Mouse (Mus musculus) CH12.LX (cell line): ENCODE data around the gene H2-M5. TPM values are rescaled to one million over a fixed set of nuclear protein-coding genes. Genes with fewer than 3 reads are reported as not detected.

ENCODE experiments used
- DNase-seq: peaks from one replicate; pipeline ENCODE4 v3.0.0-alpha.2; 2013; ENCODE audit errors: extremely low read depth
- H3K27ac ChIP-seq: 2 replicates; pipeline ENCODE4 v1.5.1; 2012; ENCODE audit warnings: low read depth, mild to moderate bottlenecking, control low read depth, moderate library complexity; ENCODE audit not compliant: insufficient read depth
- H3K27me3 ChIP-seq: replicated peaks from 2 replicates; pipeline ENCODE3; 2012; ENCODE audit warnings: inconsistent platforms
- H3K36me3 ChIP-seq, 2 experiments: replicated peaks in 1 of 2; 2 replicates each; pipeline versions ENCODE3 to v1.6.1; 2012; ENCODE audit warnings: inconsistent platforms in 1 of 2, low read length in 1 of 2, mild to moderate bottlenecking in 1 of 2, mixed read lengths in 1 of 2, moderate library complexity in 1 of 2; ENCODE audit not compliant: control insufficient read depth in 1 of 2, insufficient read depth in 1 of 2
- H3K4me1 ChIP-seq, 2 experiments: 2 replicates each; pipeline ENCODE4 v1.6.1; 2012; ENCODE audit warnings: inconsistent platforms in 1 of 2, moderate library complexity in 1 of 2; ENCODE audit not compliant: insufficient read depth in 2 of 2, control insufficient read depth in 1 of 2
- H3K4me2 ChIP-seq: 2 replicates; pipeline ENCODE4 v1.6.1; 2012; ENCODE audit warnings: low read depth, mild to moderate bottlenecking, control low read depth; ENCODE audit not compliant: poor library complexity, insufficient read depth, severe bottlenecking
- H3K4me3 ChIP-seq, 3 experiments: fragments of 150-350 bp in 1 of 3; sonication (generic) in 1 of 3; replicated peaks in 1 of 3; 2 replicates each; pipeline versions ENCODE3 to v1.5.1; 2011 to 2012; ENCODE audit warnings: low read depth in 2 of 3, low read length in 2 of 3, mild to moderate bottlenecking in 2 of 3, moderate library complexity in 2 of 3, control low read depth in 1 of 3, improper control_type of control experiment in 1 of 3, inconsistent platforms in 1 of 3, mixed read lengths in 1 of 3; ENCODE audit not compliant: poor library complexity in 1 of 3
- H3K79me2 ChIP-seq: replicated peaks from 2 replicates; pipeline ENCODE4 v1.6.1; 2012; ENCODE audit warnings: mild to moderate bottlenecking, moderate library complexity; ENCODE audit not compliant: control insufficient read depth, poor library complexity, insufficient read depth, severe bottlenecking; ENCODE audit errors: extremely low read depth
- H3K9ac ChIP-seq: 2 replicates; pipeline ENCODE4 v1.6.1; 2012; ENCODE audit warnings: low read depth, mild to moderate bottlenecking, control low read depth, moderate library complexity; ENCODE audit not compliant: insufficient read depth
- H3K9me3 ChIP-seq: replicated peaks from 2 replicates; pipeline ENCODE3; 2012; ENCODE audit warnings: low read length, inconsistent platforms, mixed read lengths
- CHD1 ChIP-seq: IDR thresholded peaks from 2 replicates; pipeline ENCODE4 v1.6.1; 2012; ENCODE audit warnings: low read depth, low read length, improper control_type of control experiment, inconsistent platforms
- CTCF ChIP-seq, 2 experiments: IDR thresholded peaks in 1 of 2; conservative IDR thresholded peaks in 1 of 2; 2 replicates each; pipeline ENCODE4 v1.5.1; 2011 to 2012; ENCODE audit warnings: low read depth in 2 of 2, low read length in 2 of 2, improper control_type of control experiment in 1 of 2, inconsistent platforms in 1 of 2, mild to moderate bottlenecking in 1 of 2, moderate library complexity in 1 of 2
- EP300 ChIP-seq: IDR thresholded peaks from 2 replicates; pipeline ENCODE4 v1.6.1; 2011; ENCODE audit warnings: low read length, improper control_type of control experiment
- ETS1 ChIP-seq: conservative IDR thresholded peaks from 2 replicates; pipeline ENCODE4 v1.6.1; 2012; ENCODE audit warnings: low read depth, mild to moderate bottlenecking, inconsistent platforms, low read length, improper control_type of control experiment, moderate library complexity
- IRF4 ChIP-seq: IDR thresholded peaks from 2 replicates; pipeline ENCODE4 v1.6.1; 2014; ENCODE audit warnings: low read depth, mild to moderate bottlenecking, inconsistent platforms, low read length, improper control_type of control experiment
- MAZ ChIP-seq: IDR thresholded peaks from 2 replicates; pipeline ENCODE4 v1.6.1; 2012; ENCODE audit warnings: low read depth, mild to moderate bottlenecking, inconsistent platforms, low read length, improper control_type of control experiment, moderate library complexity
- MXI1 ChIP-seq: IDR thresholded peaks from 2 replicates; pipeline ENCODE4 v1.6.1; 2011; ENCODE audit warnings: mild to moderate bottlenecking, low read depth, low read length, improper control_type of control experiment
- PAX5 ChIP-seq: IDR thresholded peaks from 2 replicates; pipeline ENCODE4 v1.6.1; 2012; ENCODE audit warnings: low read length, inconsistent platforms, mixed read lengths
- POLR2A ChIP-seq: IDR thresholded peaks from 2 replicates; pipeline ENCODE4 v1.6.1; 2011; ENCODE audit warnings: low read depth, mild to moderate bottlenecking, improper control_type of control experiment, low read length
- RAD21 ChIP-seq: IDR thresholded peaks from 2 replicates; pipeline ENCODE4 v1.6.1; 2011; ENCODE audit warnings: low read depth, mild to moderate bottlenecking, low read length, improper control_type of control experiment, moderate library complexity
- SMC3 ChIP-seq: IDR thresholded peaks from 2 replicates; pipeline ENCODE4 v1.6.1; 2011; ENCODE audit warnings: low read depth, low read length, improper control_type of control experiment
- TCF12 ChIP-seq: IDR thresholded peaks from 2 replicates; pipeline ENCODE4 v1.6.1; 2014; ENCODE audit warnings: low read depth, mild to moderate bottlenecking, inconsistent platforms, low read length, improper control_type of control experiment
- USF2 ChIP-seq: conservative IDR thresholded peaks from 2 replicates; pipeline ENCODE4 v1.6.1; 2011; ENCODE audit warnings: low read depth, low read length, improper control_type of control experiment
- ZKSCAN1 ChIP-seq: IDR thresholded peaks from 2 replicates; pipeline ENCODE4 v1.6.1; 2012; ENCODE audit warnings: low read depth, inconsistent platforms, low read length, improper control_type of control experiment, borderline replicate concordance
- dilution Hi-C: fragments of 300-500 bp; cut with MboI; formaldehyde crosslinking; loops from 2 replicates; pipeline ENCODE4 v1.14.3; 2020; ENCODE audit warnings: low sequenced_read_pairs; ENCODE audit not compliant: extremely low pct_unique_long_range_greater_than_20kb, extremely low pct_ligation_motif_present
- in situ Hi-C: fragments of 300-500 bp; cut with MboI; formaldehyde crosslinking; loops from 3 replicates; pipeline ENCODE4 v1.14.3; 2019; ENCODE audit warnings: low sequenced_read_pairs, low pct_ligation_motif_present, low pct_unique_long_range_greater_than_20kb, mixed read lengths
- polyA plus RNA-seq: library from polyadenylated mRNA; unstranded; fragments of >175 nt; gene quantifications from 2 replicates; pipeline ENCODE4 v1.2.1, GENCODE M21; 2012; ENCODE audit warnings: low read depth; ENCODE audit not compliant: insufficient read length
- total RNA-seq, 2 experiments: library from RNA; depleted of rRNA; stranded (reverse); fragments of 300-350 nt in 1 of 2; fragments of >200 nt in 1 of 2; gene quantifications; 2 replicates each; pipeline ENCODE4 v1.2.3; 2012 to 2014

Gene H2-M5
- total and polyA plus RNA-seq, 3 experiments = 1.1 to 2.2 (median 1.1) TPM

GRCm38 (mm10) chr17:36970316-36970890 lies 18.9 kb downstream of the H2-M5 start:
- no peaks in the 10 kb centered on the region for H3K27me3 ChIP-seq
- no peaks in the 10 kb centered on the region for H3K79me2 ChIP-seq
- no peak overlapping the region for H3K27ac ChIP-seq
- DNase-seq = no peak
- peaks cover 0 to 5% of the 10 kb centered on the region in 2 experiments for H3K36me3 ChIP-seq
- no peak overlapping the region for H3K4me2 ChIP-seq
- TF ChIP-seq ETS1 (no peak), TCF12 (no peak), IRF4 (no peak), MXI1 (no peak), MAZ (no peak), EP300 (no peak), USF2 (no peak), CHD1 (no peak)
- in situ Hi-C loops = no loop called here
- peaks cover 0 to 11% of the 10 kb centered on the region in 2 experiments; a peak in 2 of 4 replicates for H3K4me1 ChIP-seq
- no peaks in the 10 kb centered on the region for H3K9me3 ChIP-seq
- no peak overlapping the region for H3K9ac ChIP-seq
- H3K4me3 ChIP-seq = no peak overlapping the region
- dilution Hi-C loops = no loop called here

- in situ Hi-C loops (no loop called here), dilution Hi-C loops (no loop called here)
- Histone ChIP-seq H3K4me1 (peaks cover 0 to 11% of the 10 kb centered on the region in 2 experiments; a peak in 2 of 4 replicates), H3K4me3 (no peak overlapping the region), H3K9ac (no peak overlapping the region), H3K27ac (no peak overlapping the region), H3K27me3 (no peaks in the 10 kb centered on the region), H3K79me2 (no peaks in the 10 kb centered on the region), H3K36me3 (peaks cover 0 to 19% of the 10 kb centered on the region in 2 experiments), H3K4me2 (no peak overlapping the region), H3K9me3 (no peaks in the 10 kb centered on the region)
- no peak for DNase-seq
- TF ChIP-seq ZKSCAN1 = no peak
- no peak for TF ChIP-seq CHD1
Measured at GRCm38 (mm10) chr17:36966875-36967274, 22.5 kb downstream of the H2-M5 start.

- in situ Hi-C loops = no loop called here
- H3K4me3 ChIP-seq = no peak overlapping the region
- DNase-seq = no peak
- H3K4me1 ChIP-seq = peaks cover 5 to 22% of the 10 kb centered on the region in 2 experiments; a peak in 3 of 4 replicates
- no peaks in the 10 kb centered on the region for H3K27me3 ChIP-seq
- peak in 1 of 2 experiments; percentile 48; a peak in 2 of 4 replicates for TF ChIP-seq CTCF (conservative IDR thresholded peaks at IDR 0.05 in 1 of 2, IDR thresholded peaks at IDR 0.05 in 1 of 2; ENCODE audit: low read depth in 2 of 2, low read length in 2 of 2)
- no peak for TF ChIP-seq PAX5
- no peak for TF ChIP-seq ETS1
- peak; percentile 4 for TF ChIP-seq RAD21
- no peak for TF ChIP-seq POLR2A
- peak; percentile 33; the same call in 1 of the 2 replicates for TF ChIP-seq SMC3
- no peak overlapping the region for H3K9ac ChIP-seq
- H3K27ac ChIP-seq = no peak overlapping the region
- dilution Hi-C loops = no loop called here
- no peak overlapping the region for H3K4me2 ChIP-seq
- H3K9me3 ChIP-seq = no peaks in the 10 kb centered on the region
- H3K36me3 ChIP-seq = peaks cover 7 to 27% of the 10 kb centered on the region in 2 experiments
- peaks cover 16% of the 10 kb centered on the region for H3K79me2 ChIP-seq
Measured at GRCm38 (mm10) chr17:36961125-36961524, 28.2 kb downstream of the H2-M5 start.
